Mouse (Mus musculus): ENCODE results near the gene 4930595D18Rik.

The 4930595D18Rik gene

DNA sequence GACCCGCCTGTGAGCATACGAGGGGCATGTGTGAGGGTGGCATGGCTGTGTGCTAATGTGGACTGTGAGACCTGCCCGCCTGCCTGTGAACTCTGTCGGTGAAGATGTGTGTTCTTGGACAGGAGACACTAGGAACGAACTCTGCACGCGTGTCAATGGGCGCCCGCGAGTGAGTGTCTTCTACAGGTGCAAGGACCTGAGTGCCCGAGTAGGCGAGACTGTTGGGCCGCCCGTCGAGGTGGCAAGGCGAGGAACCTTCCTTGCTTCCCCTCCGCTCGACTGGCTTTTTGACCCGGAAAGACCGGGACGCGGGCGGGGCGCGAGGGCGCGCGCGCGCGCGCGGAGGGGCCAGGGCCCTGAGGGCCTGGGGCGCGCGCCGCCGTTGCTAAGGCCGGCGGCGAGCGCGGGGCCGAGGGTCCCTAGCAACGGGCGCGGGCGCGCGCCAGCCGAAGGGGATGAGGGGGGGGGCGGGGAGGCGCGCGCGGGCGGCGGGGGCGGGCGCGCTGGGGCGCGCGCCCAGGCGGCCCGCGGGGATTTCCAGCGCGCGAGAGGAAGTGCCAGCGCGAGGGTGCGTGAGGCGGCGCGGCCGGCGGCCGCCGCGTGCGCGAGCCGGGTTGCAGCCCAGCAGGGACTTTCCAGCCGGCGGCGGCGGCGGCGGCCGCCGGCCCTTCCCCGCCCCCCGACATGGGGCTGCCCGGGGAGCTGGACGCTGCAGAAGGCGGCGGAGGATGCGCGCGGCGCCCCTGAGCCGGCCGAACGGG lies 18.3 kb downstream of the 4930595D18Rik start, which contains the start of gene Traf3:
Gene Traf3 (plus strand): TSS at position 540 of the 761 bp plus-strand sequence.
- DNase-seq (ENCODE audit: low spot score in 2 of 2), result peak; percentile 84

DNA sequence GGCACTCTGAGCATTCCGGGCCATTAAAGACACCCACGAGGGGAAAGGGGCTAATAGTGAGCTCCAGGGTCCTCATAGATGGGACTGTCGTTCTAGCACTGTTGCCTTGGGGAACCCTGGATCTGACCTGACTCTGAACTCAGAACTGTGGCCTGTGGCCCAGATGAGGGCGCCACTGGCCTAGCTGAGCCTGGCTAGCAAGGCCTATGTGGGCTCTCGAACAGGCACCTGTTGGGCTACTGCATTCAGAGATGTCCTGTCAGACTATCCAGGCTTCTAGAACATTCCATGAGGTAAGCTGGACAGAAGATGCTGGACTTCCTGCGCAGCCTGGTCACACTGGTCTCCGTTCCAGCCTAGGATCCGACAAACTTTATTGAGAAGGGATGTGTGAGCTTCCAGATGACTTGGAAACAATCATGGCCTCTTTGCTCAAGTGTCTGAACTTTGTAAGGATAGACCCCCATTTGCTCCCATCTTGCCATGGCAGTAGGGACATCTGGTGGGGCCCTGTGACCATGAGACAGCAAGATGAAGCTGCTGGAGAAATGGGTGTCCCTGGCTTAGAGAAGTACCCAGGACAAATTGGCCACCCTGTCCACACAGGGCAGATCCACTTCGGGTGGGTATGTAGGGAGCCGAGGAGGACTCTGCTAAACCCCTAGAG lies 19.0 kb downstream of the 4930595D18Rik start:
- peak; percentile 71 for DNase-seq (ENCODE audit: low spot score in 2 of 2)

DNA sequence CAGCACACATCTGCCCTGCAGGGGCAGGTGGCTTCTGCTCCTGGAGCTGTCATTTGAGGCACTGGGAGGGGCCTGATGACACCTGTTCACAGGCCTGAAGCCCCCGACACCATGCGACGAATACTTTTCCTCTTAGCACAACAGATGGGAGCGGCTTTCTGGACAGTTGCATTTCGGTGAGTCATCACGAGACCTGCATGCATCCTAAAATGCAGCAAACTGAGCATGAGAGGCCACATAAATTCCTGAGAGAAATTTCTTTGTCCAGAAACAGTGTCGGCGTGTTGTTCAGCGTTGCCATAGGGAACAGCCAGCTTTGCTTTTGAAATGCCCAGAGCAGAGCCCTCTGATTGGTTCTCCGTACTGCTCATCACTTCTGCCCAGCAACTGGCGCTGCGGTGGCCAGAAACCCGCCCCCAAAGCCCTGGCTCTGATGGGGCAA lies 20.0 kb downstream of the 4930595D18Rik start:
- peak; percentile 88 for DNase-seq (ENCODE audit: low spot score in 2 of 2)

- DNase-seq (ENCODE audit: low spot score in 2 of 2), result no peak
Measured at GRCm38 (mm10) chr12:111162312-111163061, 21.8 kb downstream of the 4930595D18Rik start.

DNA sequence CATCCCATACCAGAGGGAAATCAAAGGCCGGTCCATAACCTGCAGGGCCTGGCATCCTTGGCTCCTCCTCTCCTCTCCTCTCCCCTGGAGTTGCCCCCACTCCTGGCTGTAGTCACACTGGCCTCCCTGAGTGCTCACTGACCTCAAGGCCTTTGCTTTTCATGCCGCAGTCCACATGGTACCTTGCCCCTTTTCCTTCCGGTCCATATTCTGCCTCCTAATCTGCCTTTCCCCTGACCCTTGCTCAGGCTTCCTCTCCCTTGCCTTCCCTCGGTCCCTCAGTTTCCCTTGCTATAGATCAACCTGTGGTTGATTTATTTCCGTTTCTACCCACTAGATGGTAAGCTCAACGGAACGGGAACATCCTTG lies 22.4 kb downstream of the 4930595D18Rik start:
- DNase-seq (ENCODE audit: low spot score in 2 of 2), result no peak

DNA sequence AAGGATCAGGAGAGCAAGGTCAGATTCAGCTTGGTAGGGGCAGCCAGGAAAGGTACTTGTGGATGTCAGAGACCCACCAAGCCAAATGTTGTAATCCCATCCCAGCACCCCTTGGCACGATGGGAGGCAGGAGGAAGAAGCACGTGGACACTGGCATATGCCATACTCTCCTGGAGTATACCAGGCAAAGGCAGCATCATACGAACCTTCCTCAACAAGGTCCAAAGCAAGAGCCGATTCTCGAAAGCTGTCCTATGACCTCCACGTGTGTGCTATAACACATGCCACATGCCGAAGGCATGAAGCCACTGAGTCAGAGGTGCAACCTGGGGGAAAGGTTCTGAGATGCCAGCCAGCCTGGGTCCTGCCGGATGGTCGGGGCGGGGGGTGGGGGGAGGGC lies 23.4 kb downstream of the 4930595D18Rik start:
- DNase-seq (ENCODE audit: low spot score in 2 of 2), result no peak

GRCm38 (mm10) chr12:111159659-111160428 lies 24.4 kb downstream of the 4930595D18Rik start:
- peak; percentile 98 for DNase-seq (ENCODE audit: low spot score in 2 of 2)

DNA sequence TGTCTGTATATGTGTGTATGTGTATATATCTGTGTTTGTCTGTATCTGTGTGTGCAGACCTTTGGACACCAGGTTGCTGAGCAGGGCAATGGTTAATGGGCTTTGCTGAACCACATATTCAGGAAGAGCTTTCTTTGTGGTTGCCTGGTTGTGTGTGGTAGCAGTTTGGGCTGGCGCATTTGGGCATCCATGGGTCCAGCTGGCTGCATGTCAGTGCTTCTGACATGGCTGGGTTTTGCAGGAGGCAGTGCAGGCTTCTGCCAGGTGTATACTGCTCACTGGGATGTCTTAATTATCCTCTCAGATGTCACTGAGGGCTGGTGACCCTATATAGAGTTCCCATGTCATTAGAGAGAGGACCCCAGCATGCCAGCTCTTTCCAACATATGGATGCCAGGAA lies 28.5 kb downstream of the 4930595D18Rik start:
- DNase-seq (ENCODE audit: low spot score in 2 of 2), result no peak

GRCm38 (mm10) chr12:111154641-111155040 lies 29.6 kb downstream of the 4930595D18Rik start:
- DNase-seq (ENCODE audit: low spot score in 2 of 2), result no peak

DNA sequence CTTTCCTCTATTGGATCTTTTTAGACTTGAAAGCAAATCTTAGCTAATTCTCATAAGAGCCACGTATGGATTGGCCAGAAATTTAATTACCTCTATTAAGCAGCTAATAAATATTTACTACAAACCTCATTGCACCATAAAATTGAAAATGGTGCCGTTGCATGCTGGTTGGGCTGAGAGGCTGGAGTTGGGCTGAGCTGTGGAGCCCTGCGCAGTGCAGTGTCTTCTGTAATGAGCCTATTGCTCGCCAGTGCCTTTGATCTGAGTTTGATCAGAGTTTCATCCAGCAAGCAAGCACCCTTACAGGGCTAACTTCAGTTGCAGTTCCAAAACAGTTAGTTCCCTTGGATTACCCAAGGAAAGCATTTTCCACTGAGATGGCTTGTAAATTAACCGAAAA lies 30.3 kb downstream of the 4930595D18Rik start:
- no peak for DNase-seq (ENCODE audit: low spot score in 2 of 2)

DNA sequence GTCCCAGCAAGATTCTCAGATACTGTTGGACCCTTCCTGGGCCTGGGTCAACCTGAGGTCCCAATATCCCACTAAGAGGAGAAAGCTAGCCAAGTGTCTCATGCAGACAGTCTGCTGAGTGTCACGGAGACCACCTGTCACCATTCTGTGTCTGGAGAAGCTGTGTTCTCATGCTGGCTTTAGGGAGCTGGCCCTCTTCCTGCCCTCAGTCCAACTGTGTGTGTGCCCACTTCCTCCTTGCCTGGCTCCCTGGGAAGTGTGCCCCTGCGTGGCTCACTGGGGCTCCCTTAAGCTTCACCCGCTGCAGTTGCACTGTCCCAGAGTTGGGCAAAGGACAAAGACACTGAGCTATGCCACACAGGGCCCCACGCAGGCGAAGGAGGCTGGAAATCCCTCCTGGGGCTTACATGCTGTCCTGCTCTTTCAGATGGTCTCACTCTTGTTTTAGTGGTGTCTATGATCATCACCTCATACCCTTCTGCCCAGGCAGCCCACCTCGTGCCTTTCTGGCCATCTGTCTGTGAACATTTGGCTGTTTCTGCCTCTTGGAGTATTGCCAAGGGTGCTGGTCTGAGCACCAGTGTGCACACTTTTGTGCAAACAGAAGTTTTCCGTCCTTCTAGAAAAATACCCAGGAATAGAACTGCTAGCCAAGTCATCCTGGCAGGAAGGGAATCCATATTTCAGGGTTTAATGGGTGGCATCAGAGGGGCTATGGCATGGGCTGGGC lies 31.1 kb downstream of the 4930595D18Rik start:
- no peak for DNase-seq (ENCODE audit: low spot score in 2 of 2)

DNA sequence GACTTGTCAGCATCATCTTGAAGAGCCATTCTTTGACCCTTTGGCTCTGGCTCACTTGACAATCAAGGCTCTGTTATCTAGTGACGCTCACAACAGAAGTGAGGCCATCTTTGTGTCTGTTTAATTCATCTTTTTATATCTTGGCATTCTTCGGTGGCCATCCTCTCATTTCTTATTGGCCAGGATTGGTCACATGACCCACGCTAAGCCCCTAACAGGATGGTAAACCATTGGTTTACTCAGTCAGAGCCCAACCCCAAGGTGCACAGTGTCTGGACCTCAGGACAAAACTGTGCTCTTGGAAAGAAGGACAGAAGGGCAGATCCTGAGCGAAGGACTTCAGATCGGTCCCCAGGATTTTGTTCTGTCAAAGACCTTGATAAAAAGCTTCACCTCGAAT lies 31.7 kb downstream of the 4930595D18Rik start:
- no peak for DNase-seq (ENCODE audit: low spot score in 2 of 2)

- DNase-seq (ENCODE audit: low spot score in 2 of 2), result no peak
Measured at GRCm38 (mm10) chr12:111151422-111152156, 32.7 kb downstream of the 4930595D18Rik start.

- peak; percentile 55 to 63 for DNase-seq (ENCODE audit: low spot score in 2 of 2)
Measured at GRCm38 (mm10) chr12:111150236-111150596, 34.1 kb downstream of the 4930595D18Rik start.

- no peak for DNase-seq (ENCODE audit: low spot score in 2 of 2)
Measured at GRCm38 (mm10) chr12:111149495-111150235, 34.6 kb downstream of the 4930595D18Rik start.

GRCm38 (mm10) chr12:111145269-111145668 lies 39.0 kb downstream of the 4930595D18Rik start:
- DNase-seq (ENCODE audit: low spot score in 2 of 2), result no peak

GRCm38 (mm10) chr12:111144598-111144997 lies 39.7 kb downstream of the 4930595D18Rik start:
- no peak for DNase-seq (ENCODE audit: low spot score in 2 of 2)

DNA sequence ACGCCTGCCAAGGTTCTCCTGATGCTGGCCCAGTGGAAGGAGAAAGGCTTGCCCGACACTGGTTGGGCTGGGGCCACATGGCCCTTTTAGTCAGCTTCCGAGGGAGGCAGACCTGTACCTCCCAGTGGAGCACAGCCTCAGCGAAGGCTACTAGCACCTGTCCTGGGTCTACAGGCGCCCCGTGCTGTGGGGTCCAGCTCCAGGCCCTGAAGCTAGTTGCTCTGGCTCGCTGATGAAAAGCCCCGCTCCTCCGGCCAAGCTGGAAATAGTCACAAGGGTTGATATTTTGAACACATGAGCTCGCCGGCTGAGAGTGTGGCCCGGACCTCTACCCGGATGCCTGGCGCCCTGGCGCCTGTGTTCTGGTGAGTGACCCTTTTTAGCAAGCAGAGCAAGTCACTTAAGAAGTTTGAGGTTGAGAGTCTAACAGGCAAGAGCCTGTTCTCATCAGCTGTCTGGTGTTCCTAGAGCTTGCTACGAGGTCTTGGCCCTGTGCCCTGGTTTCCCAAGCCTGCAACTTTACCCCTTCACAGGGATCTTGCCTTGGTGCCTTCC lies 40.7 kb downstream of the 4930595D18Rik start:
- DNase-seq (ENCODE audit: low spot score in 2 of 2), result no peak

- no peak for DNase-seq (ENCODE audit: low spot score in 2 of 2)
Measured at GRCm38 (mm10) chr12:111143005-111143508, 41.2 kb downstream of the 4930595D18Rik start.

All from spleen, postnatal 36 days (tissue).